Mouse (Mus musculus): ENCODE measurements at regions not wholly inside any gene's neighbourhood (a gene's known extent, or its start where the extent isn't known, plus 50 kb on each side); places are given as distances from the start of the nearest gene placed in this dataset.
"Not testable (repeated sequence)": the region's sequence is repeated elsewhere in the genome, so short reads cannot be mapped to it uniquely, and the experiment has no call there.

DNA sequence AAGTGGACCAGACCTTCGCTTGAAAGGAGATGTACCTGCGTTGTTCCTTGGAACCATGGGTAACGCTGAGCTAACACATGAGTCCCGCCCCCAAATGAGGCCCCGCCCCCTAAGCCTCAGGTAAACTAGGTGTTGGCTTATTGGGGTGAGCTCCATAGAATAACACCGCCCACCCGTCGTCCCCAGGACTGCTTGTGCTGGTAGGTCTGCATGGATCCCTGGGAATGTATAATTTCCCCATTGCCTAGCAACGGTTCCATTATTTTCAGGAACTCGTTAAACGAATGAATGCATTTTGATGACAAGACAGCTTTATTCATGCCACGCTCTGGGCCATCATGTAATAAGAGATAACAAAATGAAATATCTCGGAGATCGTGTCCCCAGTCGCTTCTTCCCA lies 161.0 kb upstream of the Trpc7 start:
- Histone ChIP-seq H3K4me2 (ENCODE audit: low read depth) (no peak overlapping the region), H3K9ac (replicated peaks) (no peak overlapping the region), H3K27me3 (ENCODE audit: control insufficient read depth, insufficient read depth, low read length) (no peaks in the 10 kb centered on the region), H3K9me3 (ENCODE audit: control insufficient read depth, low read length) (no peaks in the 10 kb centered on the region), H3K27ac (no peak overlapping the region), H3K4me1 (replicated peaks; ENCODE audit: control insufficient read depth in 2 of 2, insufficient read depth in 2 of 2, low read length in 1 of 2) (no peaks in the 10 kb centered on the region), H3K36me3 (replicated peaks; ENCODE audit: control insufficient read depth, insufficient read depth, low read depth) (no peaks in the 10 kb centered on the region), H3K4me3 (ENCODE audit: insufficient read depth in 1 of 2, low read depth in 2 of 2, low read length in 2 of 2) (no peak overlapping the region)
- WGBS (ENCODE audit: insufficient replicate concordance), result 67% methylated on average over 15 of the region's 15 CpGs
- DNase-seq (ENCODE audit: low read depth in 3 of 3, low spot score in 3 of 3) (no peak), ATAC-seq (ENCODE audit: insufficient read depth) (no peak)
- TF ChIP-seq CTCF (IDR thresholded peaks at IDR 0.05; ENCODE audit: low read depth), result no peak
- TF ChIP-seq EP300 (IDR thresholded peaks at IDR 0.05; ENCODE audit: low read depth), result no peak

DNA sequence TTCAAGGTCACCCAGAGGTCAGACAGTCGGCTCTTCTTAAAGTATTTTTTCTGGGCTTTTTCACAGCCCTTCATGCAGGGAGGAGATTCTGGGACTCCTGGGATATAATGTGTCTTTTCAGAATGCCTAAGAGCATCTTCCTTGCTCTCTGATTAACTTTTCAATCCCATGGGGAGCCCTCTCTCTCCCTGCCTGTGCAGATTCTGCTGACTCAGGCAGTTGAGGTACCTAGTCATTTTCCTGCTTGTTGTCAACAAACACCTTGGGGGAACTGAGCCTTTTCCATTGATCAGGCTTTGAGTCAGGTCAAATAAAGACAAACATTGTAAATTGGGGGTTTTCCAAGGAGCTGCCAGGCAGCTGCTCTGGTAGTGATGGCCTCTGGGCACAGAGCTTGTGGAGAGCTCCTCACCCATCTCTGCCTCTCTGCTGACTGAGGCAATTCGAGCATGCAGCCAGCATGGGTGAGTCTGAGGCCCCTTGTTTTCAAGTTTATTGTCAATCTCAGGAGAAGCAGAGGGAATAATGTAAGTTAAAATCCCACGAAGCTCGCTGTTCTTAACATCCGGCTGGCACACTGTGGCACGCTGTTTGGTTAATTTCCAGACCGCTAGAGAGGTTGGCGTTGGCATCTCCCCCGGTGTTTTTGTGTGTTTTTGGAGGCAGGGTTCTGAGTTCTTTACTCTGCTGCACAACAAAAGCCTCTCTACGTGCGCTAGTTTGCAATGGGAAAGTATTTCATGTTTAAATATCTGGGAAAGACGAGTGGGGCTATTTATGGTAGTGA lies 159.8 kb upstream of the Trpc7 start:
- H3K36me3 ChIP-seq (replicated peaks; ENCODE audit: control insufficient read depth, insufficient read depth, low read depth), result no peaks in the 10 kb centered on the region
- ATAC-seq (ENCODE audit: insufficient read depth), result no peak
- TF ChIP-seq CTCF (IDR thresholded peaks at IDR 0.05; ENCODE audit: low read depth) (no peak), EP300 (IDR thresholded peaks at IDR 0.05; ENCODE audit: low read depth) (no peak)
- H3K9ac ChIP-seq (replicated peaks), result no peak overlapping the region
- H3K9me3 ChIP-seq (ENCODE audit: control insufficient read depth, low read length), result no peaks in the 10 kb centered on the region
- H3K4me1 ChIP-seq (replicated peaks; ENCODE audit: control insufficient read depth in 2 of 2, insufficient read depth in 2 of 2, low read length in 1 of 2), result no peaks in the 10 kb centered on the region
- 64% methylated on average over 12 of the region's 12 CpGs for WGBS (ENCODE audit: insufficient replicate concordance)
- no peak overlapping the region for H3K4me3 ChIP-seq (ENCODE audit: insufficient read depth in 1 of 2, low read depth in 2 of 2, low read length in 2 of 2)
- no peak overlapping the region for H3K4me2 ChIP-seq (ENCODE audit: low read depth)
- no peak for DNase-seq (ENCODE audit: low read depth in 3 of 3, low spot score in 3 of 3)
- H3K27me3 ChIP-seq (ENCODE audit: control insufficient read depth, insufficient read depth, low read length), result no peaks in the 10 kb centered on the region
- H3K27ac ChIP-seq, result no peak overlapping the region

DNA sequence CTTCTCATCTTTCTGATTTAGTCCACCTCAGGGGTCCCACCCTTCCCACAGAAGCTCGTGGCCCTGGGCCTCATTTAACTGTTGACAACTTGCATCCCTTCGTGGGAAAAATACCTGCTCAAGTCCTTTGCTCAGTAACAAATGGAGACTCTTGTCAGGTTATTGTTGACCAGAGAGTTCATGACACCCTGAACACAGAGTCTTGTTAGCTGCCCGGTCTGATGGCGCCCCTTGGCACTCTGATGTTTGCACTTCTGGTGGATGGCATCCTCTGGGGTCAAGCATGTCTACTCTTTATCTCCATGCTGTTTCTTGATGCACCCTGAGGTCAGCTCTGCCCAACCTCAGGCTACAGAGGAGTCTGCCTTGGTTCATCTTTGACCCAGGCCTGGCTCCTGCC lies 157.6 kb upstream of the Trpc7 start:
- 43% methylated on average over 4 of the region's 4 CpGs for WGBS (ENCODE audit: insufficient replicate concordance)
- H3K9ac ChIP-seq (replicated peaks), result no peak overlapping the region
- ATAC-seq (ENCODE audit: insufficient read depth), result no peak

DNA sequence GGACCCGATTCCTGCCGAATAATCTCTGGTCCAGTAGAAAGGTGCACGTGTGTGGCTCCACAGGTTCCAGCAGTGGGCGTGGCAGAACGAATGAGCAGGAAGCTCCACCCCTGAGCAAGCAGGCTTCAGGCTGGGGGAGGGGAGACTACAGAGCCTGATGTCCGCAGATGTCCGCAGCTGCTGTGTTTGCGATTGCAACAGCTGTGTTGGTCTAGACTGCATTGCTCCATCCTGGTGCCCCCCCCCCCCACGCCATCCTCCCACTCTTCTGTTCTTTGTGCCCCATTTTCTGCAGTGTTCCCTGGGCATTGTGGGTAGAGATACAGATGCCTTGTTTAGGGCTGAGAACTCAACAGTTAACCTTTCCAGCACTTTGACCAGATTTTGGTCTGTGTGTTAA lies 150.3 kb upstream of the Trpc7 start:
- H3K4me2 ChIP-seq (ENCODE audit: low read depth); H3K36me3 ChIP-seq (replicated peaks; ENCODE audit: control insufficient read depth, insufficient read depth, low read depth); DNase-seq (ENCODE audit: low read depth in 3 of 3, low spot score in 3 of 3): not testable (repeated sequence)

More for the DNA sequence above, 157.6 kb upstream of the Trpc7 start:
- no peak for TF ChIP-seq EP300 (IDR thresholded peaks at IDR 0.05; ENCODE audit: low read depth)
- TF ChIP-seq CTCF (IDR thresholded peaks at IDR 0.05; ENCODE audit: low read depth), result no peak
- Histone ChIP-seq H3K27me3 (ENCODE audit: control insufficient read depth, insufficient read depth, low read length) (no peaks in the 10 kb centered on the region), H3K27ac (no peak overlapping the region), H3K4me3 (ENCODE audit: insufficient read depth in 1 of 2, low read depth in 2 of 2, low read length in 2 of 2) (no peak overlapping the region), H3K4me2 (ENCODE audit: low read depth) (no peak overlapping the region), H3K4me1 (replicated peaks; ENCODE audit: control insufficient read depth in 2 of 2, insufficient read depth in 2 of 2, low read length in 1 of 2) (no peaks in the 10 kb centered on the region), H3K9me3 (ENCODE audit: control insufficient read depth, low read length) (no peaks in the 10 kb centered on the region), H3K36me3 (replicated peaks; ENCODE audit: control insufficient read depth, insufficient read depth, low read depth) (no peaks in the 10 kb centered on the region)
- no peak for DNase-seq (ENCODE audit: low read depth in 3 of 3, low spot score in 3 of 3)

DNA sequence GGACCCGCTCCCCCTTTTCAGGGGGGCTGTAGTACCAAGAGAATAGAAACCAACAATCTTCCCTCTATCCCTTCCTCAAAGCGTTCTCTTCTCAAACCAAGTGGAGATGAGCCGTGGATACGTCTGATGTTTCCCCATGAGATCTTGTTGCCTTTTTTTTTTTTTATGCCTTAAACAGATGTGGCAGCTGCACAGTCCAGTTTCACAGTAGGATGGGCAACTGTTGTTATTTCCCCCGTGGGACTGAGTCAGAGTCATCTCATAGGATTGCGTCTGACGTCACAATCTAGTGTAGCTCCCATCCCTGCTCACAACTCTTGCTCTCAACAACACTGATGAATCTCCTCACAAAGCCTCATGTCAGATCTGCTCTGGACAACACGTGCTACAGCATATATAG lies 148.7 kb upstream of the Trpc7 start:
- peaks cover 0 to 2% of the 10 kb centered on the region in 2 experiments; a peak in 1 of 4 replicates for H3K4me1 ChIP-seq (replicated peaks; ENCODE audit: control insufficient read depth in 2 of 2, insufficient read depth in 2 of 2, low read length in 1 of 2)
- no peaks in the 10 kb centered on the region; the same call in 1 of the 2 replicates for H3K9me3 ChIP-seq (ENCODE audit: control insufficient read depth, low read length)
- TF ChIP-seq EP300 (IDR thresholded peaks at IDR 0.05; ENCODE audit: low read depth) (no peak), CTCF (IDR thresholded peaks at IDR 0.05; ENCODE audit: low read depth) (no peak)
- no peaks in the 10 kb centered on the region for H3K36me3 ChIP-seq (replicated peaks; ENCODE audit: control insufficient read depth, insufficient read depth, low read depth)
- no peak for DNase-seq (ENCODE audit: low read depth in 3 of 3, low spot score in 3 of 3)
- WGBS (ENCODE audit: insufficient replicate concordance), result 71% methylated on average over 8 of the region's 8 CpGs
- no peak overlapping the region for H3K4me3 ChIP-seq (ENCODE audit: insufficient read depth in 1 of 2, low read depth in 2 of 2, low read length in 2 of 2)
- no peak overlapping the region for H3K27ac ChIP-seq
- no peak overlapping the region for H3K9ac ChIP-seq (replicated peaks)
- H3K4me2 ChIP-seq (ENCODE audit: low read depth), result no peak overlapping the region
- no peak for ATAC-seq (ENCODE audit: insufficient read depth)
- no peaks in the 10 kb centered on the region for H3K27me3 ChIP-seq (ENCODE audit: control insufficient read depth, insufficient read depth, low read length)

More for the DNA sequence above, 150.3 kb upstream of the Trpc7 start:
- not testable (repeated sequence) for H3K27ac ChIP-seq; H3K9me3 ChIP-seq (ENCODE audit: control insufficient read depth, low read length); H3K9ac ChIP-seq (replicated peaks); H3K4me1 ChIP-seq (replicated peaks; ENCODE audit: control insufficient read depth in 2 of 2, insufficient read depth in 2 of 2, low read length in 1 of 2); H3K27me3 ChIP-seq (ENCODE audit: control insufficient read depth, insufficient read depth, low read length); H3K4me3 ChIP-seq (ENCODE audit: insufficient read depth in 1 of 2, low read depth in 2 of 2, low read length in 2 of 2); ATAC-seq (ENCODE audit: insufficient read depth)
- 29% methylated on average over 4 of the region's 9 CpGs for WGBS (ENCODE audit: insufficient replicate concordance)
